Mouse (Mus musculus) heart, postnatal 14 days (tissue): ENCODE data around the gene Rcsd1. TPM values are rescaled to one million over a fixed set of nuclear protein-coding genes. Genes with fewer than 3 reads are reported as not detected.
"Not testable (repeated sequence)": the region's sequence is repeated elsewhere in the genome, so short reads cannot be mapped to it uniquely, and the experiment has no call there.

ENCODE experiments used
- DNase-seq, 2 experiments: peaks; one replicate each; pipeline ENCODE4 v3.0.0; 2021 to 2022
- intact Hi-C: fragments of 180-260 bp; cut with DNase I; formaldehyde crosslinking; loops from one replicate; pipeline ENCODE4 v1.15.1; 2025
- total RNA-seq, 2 experiments: library from RNA; stranded (reverse); gene quantifications; 2 replicates each; pipeline ENCODE4 v1.2.3; 2021

Gene Rcsd1
- total RNA-seq, 2 experiments from 2014 or later: 103 to 109 TPM

- no peak for DNase-seq
- intact Hi-C loops: no loop called here
Measured at GRCm38 (mm10) chr1:165695392-165696014, 14.1 kb downstream of the Rcsd1 start.

GRCm38 (mm10) chr1:165693856-165694255 is 15.7 kb downstream of the Rcsd1 start:
- DNase-seq: no peak
- intact Hi-C loops: loop anchor here (2.0 kb wide), 1 partner anchor 13 kb away; no protein-coding TSS in a partner anchor

- DNase-seq: peak; percentile 58 to 68
Measured at GRCm38 (mm10) chr1:165691516-165691915, 18.0 kb downstream of the Rcsd1 start.

GRCm38 (mm10) chr1:165689845-165690244 is 19.7 kb downstream of the Rcsd1 start:
- intact Hi-C loops: no loop called here

More at GRCm38 (mm10) chr1:165691516-165691915, 18.0 kb downstream of the Rcsd1 start:
- intact Hi-C loops: no loop called here

GRCm38 (mm10) chr1:165687861-165688260 is 21.7 kb downstream of the Rcsd1 start:
- DNase-seq: no peak
- intact Hi-C loops: no loop called here

More at GRCm38 (mm10) chr1:165689845-165690244, 19.7 kb downstream of the Rcsd1 start:
- DNase-seq: no peak

- DNase-seq: peak in 1 of 2 experiments; percentile 53
- intact Hi-C loops: no loop called here
Measured at GRCm38 (mm10) chr1:165686963-165687362, 22.6 kb downstream of the Rcsd1 start.

- intact Hi-C loops: no loop called here
- DNase-seq: no peak
Measured at GRCm38 (mm10) chr1:165686349-165686748, 23.2 kb downstream of the Rcsd1 start.

- intact Hi-C loops: loop anchor here (2.0 kb wide), 1 partner anchor 22 kb away; no protein-coding TSS in a partner anchor
Measured at GRCm38 (mm10) chr1:165684261-165685203, 25.0 kb downstream of the Rcsd1 start.

GRCm38 (mm10) chr1:165682056-165682853 is 27.3 kb downstream of the Rcsd1 start:
- no peak for DNase-seq
- intact Hi-C loops: no loop called here

More at GRCm38 (mm10) chr1:165684261-165685203, 25.0 kb downstream of the Rcsd1 start:
- peak; percentile 57 to 60 for DNase-seq

- DNase-seq: no peak
- intact Hi-C loops: no loop called here
Measured at GRCm38 (mm10) chr1:165681045-165681794, 28.3 kb downstream of the Rcsd1 start.

- intact Hi-C loops, DNase-seq: not testable (repeated sequence)
Measured at GRCm38 (mm10) chr1:165680086-165680485, 29.5 kb downstream of the Rcsd1 start.

GRCm38 (mm10) chr1:165679618-165679997 is 29.9 kb downstream of the Rcsd1 start:
- intact Hi-C loops: loop anchor here (2.0 kb wide), 1 partner anchor 19 kb away; no protein-coding TSS in a partner anchor
- DNase-seq: no peak

- intact Hi-C loops: loop anchor here (2.0 kb wide), 1 partner anchor 18 kb away; no protein-coding TSS in a partner anchor
- no peak for DNase-seq
Measured at GRCm38 (mm10) chr1:165678861-165679617, 30.5 kb downstream of the Rcsd1 start.

GRCm38 (mm10) chr1:165677558-165677957 is 32.0 kb downstream of the Rcsd1 start:
- intact Hi-C loops: no loop called here
- peak; percentile 56 to 68 for DNase-seq

- intact Hi-C loops: no loop called here
- DNase-seq: peak; percentile 35 to 41
Measured at GRCm38 (mm10) chr1:165676993-165677392, 32.6 kb downstream of the Rcsd1 start.

GRCm38 (mm10) chr1:165675167-165675566 is 34.4 kb downstream of the Rcsd1 start:
- no peak for DNase-seq
- intact Hi-C loops: no loop called here

GRCm38 (mm10) chr1:165672355-165672754 is 37.2 kb downstream of the Rcsd1 start:
- DNase-seq: no peak
- intact Hi-C loops: no loop called here

GRCm38 (mm10) chr1:165670056-165670455 is 39.5 kb downstream of the Rcsd1 start:
- intact Hi-C loops: no loop called here
- no peak for DNase-seq

- intact Hi-C loops: loop anchor here (5.0 to 10.0 kb wide), 2 partner anchors 207 to 326 kb away; partner anchors contain the start of genes Dcaf6 and Mpc2
- DNase-seq: no peak
Measured at GRCm38 (mm10) chr1:165668904-165669303, 40.7 kb downstream of the Rcsd1 start.
